Mouse (Mus musculus) heart, embryonic 10.5 days (tissue): ENCODE results near the gene Irf2. TPM values are rescaled to one million over a fixed set of nuclear protein-coding genes. Genes with fewer than 3 reads are reported as not detected.

ENCODE experiments used
- DNase-seq: peaks from one replicate; pipeline ENCODE4 v3.0.0-alpha.2; 2017; ENCODE audit warnings: low spot score
- H3K27ac ChIP-seq: fragments of 300-500 bp; sonication (generic); 2 replicates; pipeline ENCODE4 v1.5.1; 2016; ENCODE audit warnings: mild to moderate bottlenecking
- H3K27me3 ChIP-seq: fragments of 300-500 bp; sonication (generic); 2 replicates; pipeline ENCODE4 v1.6.1; 2016; ENCODE audit warnings: mild to moderate bottlenecking; ENCODE audit not compliant: poor library complexity, insufficient read depth, severe bottlenecking
- H3K36me3 ChIP-seq: fragments of 300-500 bp; sonication (generic); 2 replicates; pipeline ENCODE4 v1.6.1; 2016; ENCODE audit warnings: mild to moderate bottlenecking, moderate library complexity
- H3K4me1 ChIP-seq: fragments of 300-500 bp; sonication (generic); 2 replicates; pipeline ENCODE4 v1.6.1; 2016; ENCODE audit warnings: mild to moderate bottlenecking
- H3K4me3 ChIP-seq: fragments of 300-500 bp; sonication (generic); 2 replicates; pipeline ENCODE4 v1.5.1; 2016; ENCODE audit warnings: mild to moderate bottlenecking, moderate library complexity
- H3K9me3 ChIP-seq: fragments of 300-500 bp; sonication (generic); 2 replicates; pipeline ENCODE4 v1.6.1; 2016; ENCODE audit warnings: mild to moderate bottlenecking, moderate library complexity
- WGBS: fragments of 180-500 bp; shearing (Covaris S2); methylation state at CpG from one replicate; pipeline ENCODE4 v1.1.7; 2016; 5-methylcytosine and 5-hydroxymethylcytosine counted together
- polyA plus RNA-seq: library from polyadenylated mRNA; unstranded; fragments of >200 nt; fragmentation: Nextera tagmentation; extraction: Ambion mirVana; gene quantifications from 2 replicates; pipeline ENCODE4 v1.2.1, GENCODE M21; 2016

Gene Irf2
- polyA plus RNA-seq, 1 experiment from 2014 or later = 10.9 TPM

GRCm38 (mm10) chr8:46844371-46844973, 104.9 kb downstream of the Irf2 start:
- Histone ChIP-seq H3K4me1 (peaks cover 9% of the 10 kb centered on the region; the same call in 1 of the 2 replicates), H3K27ac (peak overlapping the region; percentile 42; the same call in 1 of the 2 replicates), H3K27me3 (no peaks in the 10 kb centered on the region), H3K9me3 (no peaks in the 10 kb centered on the region), H3K4me3 (no peak overlapping the region), H3K36me3 (peaks cover 29% of the 10 kb centered on the region)
- 64% methylated on average over 3 of the region's 3 CpGs for WGBS
- no peak for DNase-seq

- Histone ChIP-seq H3K4me1 (peaks cover 11% of the 10 kb centered on the region), H3K36me3 (peaks cover 22% of the 10 kb centered on the region), H3K27ac (peak overlapping the region; percentile 59), H3K27me3 (no peaks in the 10 kb centered on the region), H3K4me3 (no peak overlapping the region), H3K9me3 (no peaks in the 10 kb centered on the region)
- no peak for DNase-seq
- WGBS = 61% methylated on average over 7 of the region's 7 CpGs
Observed at GRCm38 (mm10) chr8:46844974-46845774, 105.6 kb downstream of the Irf2 start.

- Histone ChIP-seq H3K9me3 (no peaks in the 10 kb centered on the region), H3K4me3 (no peak overlapping the region), H3K4me1 (peaks cover 16% of the 10 kb centered on the region), H3K36me3 (peaks cover 18% of the 10 kb centered on the region), H3K27ac (peak overlapping the region; percentile 59), H3K27me3 (no peaks in the 10 kb centered on the region)
- DNase-seq = no peak
- 78% methylated on average over 9 of the region's 9 CpGs for WGBS
Observed at GRCm38 (mm10) chr8:46845891-46846290, 106.4 kb downstream of the Irf2 start.

- Histone ChIP-seq H3K36me3 (peaks cover 14% of the 10 kb centered on the region), H3K9me3 (no peaks in the 10 kb centered on the region), H3K4me1 (peaks cover 16% of the 10 kb centered on the region), H3K4me3 (no peak overlapping the region), H3K27me3 (no peaks in the 10 kb centered on the region), H3K27ac (no peak overlapping the region)
- 92% methylated on average over 5 of the region's 5 CpGs for whole genome bisulfite sequencing
- DNase-seq = no peak
Observed at GRCm38 (mm10) chr8:46846893-46847292, 107.4 kb downstream of the Irf2 start.

GRCm38 (mm10) chr8:46848011-46848641, 108.6 kb downstream of the Irf2 start:
- Histone ChIP-seq H3K27me3 (no peaks in the 10 kb centered on the region), H3K27ac (no peak overlapping the region), H3K9me3 (no peaks in the 10 kb centered on the region), H3K4me3 (no peak overlapping the region), H3K4me1 (peaks cover 17% of the 10 kb centered on the region), H3K36me3 (peaks cover 13% of the 10 kb centered on the region)
- 88% methylated on average over 6 of the region's 6 CpGs for WGBS
- no peak for DNase-seq

GRCm38 (mm10) chr8:46848931-46849330, 109.4 kb downstream of the Irf2 start:
- peaks cover 13% of the 10 kb centered on the region for H3K36me3 ChIP-seq
- H3K27me3 ChIP-seq = no peaks in the 10 kb centered on the region
- WGBS = 60% methylated on average over 6 of the region's 6 CpGs
- H3K4me3 ChIP-seq = no peak overlapping the region
- no peak for DNase-seq
- H3K27ac ChIP-seq = no peak overlapping the region
- H3K9me3 ChIP-seq = no peaks in the 10 kb centered on the region
- peaks cover 17% of the 10 kb centered on the region for H3K4me1 ChIP-seq

- WGBS = 43% methylated on average over 2 of the region's 2 CpGs
- Histone ChIP-seq H3K36me3 (peaks cover 13% of the 10 kb centered on the region), H3K4me1 (peaks cover 17% of the 10 kb centered on the region), H3K27me3 (no peaks in the 10 kb centered on the region), H3K27ac (no peak overlapping the region), H3K9me3 (no peaks in the 10 kb centered on the region), H3K4me3 (no peak overlapping the region)
- DNase-seq = no peak
Observed at GRCm38 (mm10) chr8:46849458-46849857, 109.9 kb downstream of the Irf2 start.

- H3K4me1 ChIP-seq = peaks cover 17% of the 10 kb centered on the region
- DNase-seq = no peak
- H3K9me3 ChIP-seq = no peaks in the 10 kb centered on the region
- WGBS = 71% methylated on average over 6 of the region's 6 CpGs
- H3K27ac ChIP-seq = no peak overlapping the region
- H3K36me3 ChIP-seq = peaks cover 13% of the 10 kb centered on the region
- no peaks in the 10 kb centered on the region for H3K27me3 ChIP-seq
- no peak overlapping the region for H3K4me3 ChIP-seq
Observed at GRCm38 (mm10) chr8:46850258-46850897, 110.8 kb downstream of the Irf2 start.

- Histone ChIP-seq H3K4me1 (peaks cover 12% of the 10 kb centered on the region), H3K4me3 (no peak overlapping the region), H3K36me3 (peaks cover 2% of the 10 kb centered on the region; the same call in 1 of the 2 replicates), H3K9me3 (no peaks in the 10 kb centered on the region), H3K27me3 (no peaks in the 10 kb centered on the region), H3K27ac (no peak overlapping the region)
- 75% methylated on average over 4 of the region's 4 CpGs for WGBS
- DNase-seq = no peak
Observed at GRCm38 (mm10) chr8:46851560-46851959, 112.0 kb downstream of the Irf2 start.

- Histone ChIP-seq H3K4me1 (peaks cover 12% of the 10 kb centered on the region), H3K36me3 (no peaks in the 10 kb centered on the region), H3K27ac (no peak overlapping the region), H3K4me3 (no peak overlapping the region), H3K9me3 (no peaks in the 10 kb centered on the region), H3K27me3 (no peaks in the 10 kb centered on the region)
- 61% methylated on average over 11 of the region's 11 CpGs for WGBS
- no peak for DNase-seq
Observed at GRCm38 (mm10) chr8:46852377-46852776, 112.8 kb downstream of the Irf2 start.

GRCm38 (mm10) chr8:46859164-46859846, 119.8 kb downstream of the Irf2 start:
- H3K9me3 ChIP-seq = no peaks in the 10 kb centered on the region
- H3K27ac ChIP-seq = peak overlapping the region; percentile 42; the same call in 1 of the 2 replicates
- no peaks in the 10 kb centered on the region for H3K27me3 ChIP-seq
- H3K4me1 ChIP-seq = peaks cover 5% of the 10 kb centered on the region; the same call in 1 of the 2 replicates
- H3K36me3 ChIP-seq = no peaks in the 10 kb centered on the region
- WGBS = 45% methylated on average over 7 of the region's 7 CpGs
- DNase-seq = no peak
- H3K4me3 ChIP-seq = no peak overlapping the region

GRCm38 (mm10) chr8:46859847-46860167, 120.3 kb downstream of the Irf2 start:
- Histone ChIP-seq H3K27me3 (no peaks in the 10 kb centered on the region), H3K9me3 (no peaks in the 10 kb centered on the region), H3K4me1 (peaks cover 5% of the 10 kb centered on the region; the same call in 1 of the 2 replicates), H3K36me3 (no peaks in the 10 kb centered on the region), H3K4me3 (no peak overlapping the region), H3K27ac (0 out of 2 replicates have a peak overlapping the region, but pooled peaks have one; percentile 42)
- DNase-seq = peak; percentile 27
- WGBS = 68% methylated on average over 8 of the region's 8 CpGs
